Mouse (Mus musculus) intestine, embryonic 16.5 days (tissue): Measurements from ENCODE around the gene Flad1. TPM values are rescaled to one million over a fixed set of nuclear protein-coding genes. Genes with fewer than 3 reads are reported as not detected.

Experiments used
- ATAC-seq: fragments of 200-750 bp; cut with Nextera tagmentation; 2 replicates; pipeline ENCODE4 v1.8.0; 2017; ENCODE audit warnings: moderate TSS enrichment, moderate library complexity
- H3K27ac ChIP-seq: fragments of 300-500 bp; sonication (generic); 2 replicates; pipeline ENCODE4 v1.5.1; 2014; ENCODE audit warnings: mild to moderate bottlenecking, low read length
- H3K27me3 ChIP-seq: fragments of 300-500 bp; sonication (generic); replicated peaks from 2 replicates; pipeline ENCODE4 v1.6.1; 2014; ENCODE audit warnings: low read length, control low read depth, mixed read lengths; ENCODE audit not compliant: control insufficient read depth, insufficient read depth
- H3K36me3 ChIP-seq: fragments of 300-500 bp; sonication (generic); 2 replicates; pipeline ENCODE4 v1.6.1; 2014; ENCODE audit warnings: low read length, control low read depth; ENCODE audit not compliant: control insufficient read depth, insufficient read depth
- H3K4me1 ChIP-seq: fragments of 300-500 bp; sonication (generic); 2 replicates; pipeline ENCODE4 v1.6.1; 2014; ENCODE audit warnings: low read length, control low read depth, mixed read lengths; ENCODE audit not compliant: control insufficient read depth, insufficient read depth
- H3K4me2 ChIP-seq: fragments of 300-500 bp; sonication (generic); 2 replicates; pipeline ENCODE4 v1.6.1; 2014; ENCODE audit warnings: low read depth, low read length, control low read depth
- H3K4me3 ChIP-seq: fragments of 300-500 bp; sonication (generic); 2 replicates; pipeline ENCODE4 v1.5.1; 2014; ENCODE audit warnings: mild to moderate bottlenecking, low read length
- H3K9ac ChIP-seq: fragments of 300-500 bp; sonication (generic); 2 replicates; pipeline ENCODE4 v1.6.1; 2014; ENCODE audit warnings: low read depth, low read length
- H3K9me3 ChIP-seq: fragments of 300-500 bp; sonication (generic); 2 replicates; pipeline ENCODE4 v1.6.1; 2016; ENCODE audit warnings: low read length, control low read depth; ENCODE audit not compliant: control insufficient read depth
- WGBS: fragments of 180-500 bp; shearing (Covaris S2); extraction: QIAGEN DNeasy Blood & Tissue Kit; methylation state at CpG from one replicate; pipeline ENCODE4 v1.1.7; 2014; 5-methylcytosine and 5-hydroxymethylcytosine counted together
- polyA plus RNA-seq: library from polyadenylated mRNA; unstranded; fragments of >200 nt; fragmentation: Nextera tagmentation; extraction: Ambion mirVana; gene quantifications from 2 replicates; pipeline ENCODE4 v1.2.1, GENCODE M21; 2015

Flad1 gene
- polyA plus RNA-seq, 1 experiment from 2014 or later: 44.5 TPM

DNA sequence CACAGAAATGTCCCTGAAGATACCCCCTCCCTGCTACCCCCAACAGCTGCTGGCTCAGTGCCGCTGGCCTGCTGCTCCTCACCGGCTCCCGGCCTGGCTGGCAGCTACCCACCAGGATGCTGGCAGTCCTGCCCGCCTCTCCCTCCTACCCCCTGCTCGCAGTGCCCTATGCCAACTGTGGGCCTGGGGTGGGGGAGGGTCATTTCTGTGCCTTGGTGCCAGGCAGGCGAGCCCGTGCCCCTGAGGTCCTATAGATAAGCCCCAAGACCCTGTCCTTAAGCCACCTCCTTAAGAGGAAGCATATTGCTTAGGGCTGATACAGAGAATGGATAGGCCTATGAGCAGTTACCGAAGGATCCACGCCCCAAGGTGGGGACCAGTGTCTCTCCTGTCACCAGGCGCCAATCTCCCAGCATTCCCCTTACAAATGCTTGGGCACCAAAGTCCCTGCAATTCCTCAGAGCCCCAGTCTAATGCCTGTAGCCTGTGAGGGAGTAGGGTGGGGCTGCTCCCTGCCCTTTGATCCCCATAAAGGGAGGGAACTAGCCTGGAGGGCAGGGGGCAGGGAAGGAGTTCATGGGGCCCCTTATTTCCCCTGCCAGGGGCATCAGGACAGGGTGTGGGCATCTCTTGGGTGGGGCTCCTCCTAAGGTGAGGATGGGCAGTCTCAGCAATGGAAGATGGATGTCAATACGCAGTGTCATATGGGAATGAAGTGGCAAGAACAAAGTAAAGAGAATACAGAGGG, 23.4 kb downstream of the Flad1 start:
- Histone ChIP-seq H3K36me3 (0 out of 2 replicates have a peak, but pooled peaks cover 2% of the 10 kb centered on the region), H3K27me3 (no peaks in the 10 kb centered on the region), H3K9me3 (no peaks in the 10 kb centered on the region), H3K4me2 (peak overlapping the region; percentile 59), H3K27ac (peak overlapping the region; percentile 99), H3K4me1 (peaks cover 61% of the 10 kb centered on the region), H3K4me3 (peak overlapping the region; percentile 38), H3K9ac (peak overlapping the region; percentile 57; the same call in 1 of the 2 replicates)
- peak; percentile 85 for ATAC-seq
- WGBS: 49% methylated on average over 11 of the region's 11 CpGs

DNA sequence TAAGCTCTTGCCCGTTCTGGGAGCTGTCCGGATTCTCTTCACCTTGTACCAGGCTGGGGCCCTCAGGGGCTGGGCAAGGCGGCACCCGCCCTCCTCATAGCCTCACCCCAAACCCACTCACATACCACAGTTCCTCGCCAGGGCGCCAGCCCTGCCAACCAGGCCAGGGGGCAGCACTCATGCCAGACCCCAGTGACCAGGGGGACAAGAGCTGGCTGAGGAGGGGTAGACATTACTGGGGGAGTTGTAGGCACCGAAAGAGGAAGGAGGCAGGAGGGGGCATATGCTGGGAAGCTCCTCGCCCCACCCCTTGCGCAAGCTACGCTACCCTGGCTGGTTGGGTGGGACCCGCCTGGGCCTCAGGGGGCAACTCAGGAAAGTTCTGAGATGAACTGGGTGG, 24.0 kb downstream of the Flad1 start:
- Histone ChIP-seq H3K4me3 (peak overlapping the region; percentile 38), H3K27ac (peak overlapping the region; percentile 90), H3K9me3 (no peaks in the 10 kb centered on the region), H3K36me3 (0 out of 2 replicates have a peak, but pooled peaks cover 2% of the 10 kb centered on the region), H3K9ac (peak overlapping the region; percentile 57), H3K27me3 (no peaks in the 10 kb centered on the region), H3K4me2 (peak overlapping the region; percentile 59), H3K4me1 (peaks cover 61% of the 10 kb centered on the region)
- ATAC-seq: no peak
- WGBS: 67% methylated on average over 11 of the region's 11 CpGs

DNA sequence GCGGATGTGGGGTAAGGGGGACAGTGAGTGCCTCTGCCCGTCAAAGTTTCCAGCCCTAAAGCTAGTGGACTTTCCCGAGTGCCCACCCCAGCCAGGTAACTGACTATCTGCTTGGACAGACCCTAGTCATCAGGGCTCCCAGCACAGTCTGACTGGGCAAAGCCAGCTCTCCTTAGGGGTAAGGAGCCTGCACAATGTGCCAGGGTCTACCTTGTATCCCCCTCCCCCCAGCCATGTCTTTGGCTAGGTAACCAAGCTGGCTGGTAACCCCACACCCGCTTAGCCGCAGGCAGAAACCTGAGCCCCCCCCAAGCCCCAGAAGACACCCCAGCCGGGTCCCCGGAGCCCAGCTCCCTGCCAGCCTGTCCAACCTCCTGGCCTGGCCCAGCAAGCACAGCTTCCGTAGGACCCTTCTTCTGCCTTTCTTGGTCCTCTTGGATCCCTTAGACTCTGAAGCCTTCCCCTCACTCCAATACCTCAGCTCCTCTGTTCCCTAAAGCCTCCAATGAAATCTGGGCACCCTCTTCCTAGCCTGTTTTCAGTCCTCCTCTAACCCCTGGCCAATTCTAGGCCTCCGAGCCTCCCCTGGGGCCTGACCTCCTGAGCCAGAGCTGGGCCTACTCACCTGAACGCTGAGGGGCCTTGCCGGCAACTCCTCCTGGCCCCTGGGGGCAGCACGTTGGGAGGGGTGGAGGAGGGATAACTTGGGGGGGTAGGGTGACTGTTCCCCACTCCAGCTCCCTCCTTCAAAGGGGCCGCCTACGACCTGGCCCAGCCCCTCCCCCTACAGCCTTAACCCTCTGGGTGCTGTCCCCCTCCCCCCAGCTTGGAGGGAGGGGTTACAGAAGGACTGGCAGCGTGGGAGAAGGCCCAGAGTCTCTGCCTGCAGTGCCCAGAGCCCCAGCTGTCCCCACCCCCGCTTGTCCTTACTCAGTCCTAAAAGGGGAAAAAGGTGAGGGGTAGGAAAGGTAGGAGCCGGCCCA, 24.9 kb downstream of the Flad1 start:
- 0 out of 2 replicates have a peak, but pooled peaks cover 2% of the 10 kb centered on the region for H3K36me3 ChIP-seq
- no peak for ATAC-seq
- peak overlapping the region; percentile 59 for H3K4me2 ChIP-seq
- peaks cover 61% of the 10 kb centered on the region for H3K4me1 ChIP-seq
- WGBS: 54% methylated on average over 17 of the region's 17 CpGs
- H3K4me3 ChIP-seq: peak overlapping the region; percentile 38
- no peaks in the 10 kb centered on the region for H3K27me3 ChIP-seq
- no peaks in the 10 kb centered on the region for H3K9me3 ChIP-seq
- peak overlapping the region; percentile 90 for H3K27ac ChIP-seq
- H3K9ac ChIP-seq: peak overlapping the region; percentile 57

DNA sequence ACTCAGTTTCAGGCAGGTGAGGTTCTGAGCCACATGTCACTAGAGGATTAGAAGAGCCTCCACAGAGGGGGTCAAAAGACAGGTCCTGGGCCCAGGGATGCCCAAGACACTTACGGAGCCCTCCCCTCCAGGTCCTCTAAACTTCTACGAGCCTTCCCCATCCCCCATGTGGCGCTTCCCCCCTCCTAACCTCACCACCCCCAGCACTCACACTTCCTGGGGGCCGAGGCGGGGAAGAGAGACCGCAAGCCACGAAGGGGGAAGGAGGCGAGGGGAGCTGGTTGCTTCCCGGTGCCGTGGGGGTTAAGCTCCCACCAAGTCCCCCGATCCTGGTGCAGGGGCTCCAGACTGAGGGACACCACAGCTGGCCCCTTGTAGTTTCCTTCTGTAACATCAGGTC, 26.2 kb downstream of the Flad1 start:
- no peaks in the 10 kb centered on the region for H3K9me3 ChIP-seq
- no peaks in the 10 kb centered on the region for H3K27me3 ChIP-seq
- H3K4me2 ChIP-seq: no peak overlapping the region
- peaks cover 4% of the 10 kb centered on the region; the same call in 1 of the 2 replicates for H3K36me3 ChIP-seq
- H3K9ac ChIP-seq: peak overlapping the region; percentile 42; the same call in 1 of the 2 replicates
- H3K4me3 ChIP-seq: no peak overlapping the region
- no peak for ATAC-seq
- 57% methylated on average over 11 of the region's 11 CpGs for WGBS
- H3K4me1 ChIP-seq: peaks cover 49% of the 10 kb centered on the region
- no peak overlapping the region for H3K27ac ChIP-seq

DNA sequence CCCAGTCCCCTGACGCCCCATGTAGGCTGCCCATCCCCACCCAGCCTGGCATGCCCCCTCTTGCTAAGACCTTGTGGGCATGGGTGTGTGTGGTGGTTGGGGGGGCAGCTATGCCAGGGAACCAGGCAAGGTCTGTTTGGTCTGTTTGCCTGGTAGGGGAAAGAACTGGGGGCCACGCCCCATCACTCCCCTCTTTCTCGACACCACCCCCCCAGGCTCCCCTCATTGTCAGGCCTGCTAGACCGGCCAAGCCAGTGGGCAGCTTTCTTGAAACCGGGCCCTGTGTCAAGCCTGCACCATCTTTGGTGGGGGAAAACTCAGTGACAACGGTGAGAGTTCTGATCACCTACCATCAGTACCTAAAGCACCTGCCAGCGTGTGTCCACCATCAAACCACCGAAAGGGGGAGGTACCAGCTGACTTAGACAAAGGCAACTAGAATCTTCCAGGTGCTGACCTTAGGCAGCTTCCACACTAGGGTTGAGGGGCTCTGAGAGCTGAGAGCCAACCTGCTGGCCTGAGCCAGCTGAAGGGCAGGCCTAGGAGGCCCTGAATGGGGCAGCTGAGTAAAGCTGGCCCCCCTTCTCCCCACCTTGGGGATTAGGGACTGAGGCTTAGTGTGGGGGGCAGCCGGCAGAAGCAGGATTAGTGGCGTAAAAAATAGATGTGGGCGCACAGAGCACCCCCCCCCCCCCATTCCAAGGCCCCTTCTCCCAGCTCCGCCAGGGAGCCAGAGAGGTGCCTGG, 27.2 kb downstream of the Flad1 start:
- Histone ChIP-seq H3K9ac (0 out of 2 replicates have a peak overlapping the region, but pooled peaks have one; percentile 22), H3K27ac (no peak overlapping the region; the same call in 1 of the 2 replicates), H3K9me3 (no peaks in the 10 kb centered on the region), H3K36me3 (peaks cover 4% of the 10 kb centered on the region; the same call in 1 of the 2 replicates), H3K4me1 (peaks cover 41% of the 10 kb centered on the region), H3K4me2 (no peak overlapping the region), H3K27me3 (no peaks in the 10 kb centered on the region), H3K4me3 (no peak overlapping the region)
- no peak for ATAC-seq
- 70% methylated on average over 12 of the region's 12 CpGs for WGBS

DNA sequence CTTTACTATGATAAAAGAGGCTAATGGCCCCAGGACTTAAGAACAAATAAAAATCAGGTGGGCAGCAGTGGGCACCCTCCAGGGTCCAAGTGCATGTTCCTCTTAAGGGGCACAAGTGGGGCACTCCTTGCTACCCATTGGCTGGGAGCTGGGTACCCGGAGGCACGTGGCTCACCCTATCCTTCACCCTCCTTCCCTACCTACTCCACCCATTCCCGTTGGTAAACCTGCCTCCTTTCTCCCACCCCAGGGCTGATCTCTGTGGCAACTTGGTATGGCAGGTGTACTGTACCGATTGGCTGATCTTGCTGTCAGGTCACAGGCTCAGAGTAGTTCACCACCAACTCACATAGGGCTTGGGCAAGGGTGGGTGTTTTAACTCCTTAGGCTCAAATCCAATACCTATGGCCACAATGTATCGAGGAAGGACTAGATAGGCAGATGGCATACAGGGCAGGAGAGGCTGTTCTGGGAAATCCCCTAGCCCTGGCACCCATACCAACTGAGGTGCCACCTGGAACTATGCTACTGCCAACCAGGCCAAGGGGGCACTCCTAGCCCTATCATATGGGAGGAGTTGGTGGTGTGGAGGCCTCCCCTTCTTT, 27.9 kb downstream of the Flad1 start:
- Histone ChIP-seq H3K9ac (no peak overlapping the region), H3K27ac (no peak overlapping the region), H3K4me2 (no peak overlapping the region), H3K4me3 (no peak overlapping the region), H3K27me3 (no peaks in the 10 kb centered on the region), H3K36me3 (peaks cover 4% of the 10 kb centered on the region; the same call in 1 of the 2 replicates), H3K4me1 (peaks cover 41% of the 10 kb centered on the region), H3K9me3 (no peaks in the 10 kb centered on the region)
- 76% methylated on average over 5 of the region's 5 CpGs for WGBS
- no peak for ATAC-seq

DNA sequence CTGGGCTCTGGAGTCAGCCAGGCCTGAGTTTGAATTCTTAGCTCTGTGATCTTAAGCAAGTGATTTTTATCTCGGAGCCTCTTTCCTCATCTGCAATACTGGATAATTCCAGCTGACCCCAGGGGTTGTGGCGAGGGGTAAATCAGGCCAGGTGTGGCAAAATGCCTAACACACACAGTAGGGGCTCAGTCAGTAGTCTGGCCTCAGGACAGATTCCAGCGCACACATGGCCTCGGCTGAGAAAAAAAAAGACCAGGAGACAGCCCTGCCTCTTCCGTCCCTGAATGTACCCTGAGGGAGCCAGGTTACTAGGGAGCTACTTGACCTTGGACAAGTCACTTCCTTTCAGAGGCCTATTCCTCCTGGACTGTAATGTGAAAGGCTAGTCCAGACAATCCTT, 28.7 kb downstream of the Flad1 start:
- H3K9ac ChIP-seq: no peak overlapping the region
- no peaks in the 10 kb centered on the region for H3K27me3 ChIP-seq
- no peak overlapping the region for H3K4me3 ChIP-seq
- H3K4me2 ChIP-seq: no peak overlapping the region
- ATAC-seq: no peak
- 74% methylated on average over 5 of the region's 5 CpGs for WGBS
- H3K27ac ChIP-seq: no peak overlapping the region
- H3K36me3 ChIP-seq: peaks cover 4% of the 10 kb centered on the region; the same call in 1 of the 2 replicates
- peaks cover 49% of the 10 kb centered on the region for H3K4me1 ChIP-seq
- H3K9me3 ChIP-seq: no peaks in the 10 kb centered on the region

DNA sequence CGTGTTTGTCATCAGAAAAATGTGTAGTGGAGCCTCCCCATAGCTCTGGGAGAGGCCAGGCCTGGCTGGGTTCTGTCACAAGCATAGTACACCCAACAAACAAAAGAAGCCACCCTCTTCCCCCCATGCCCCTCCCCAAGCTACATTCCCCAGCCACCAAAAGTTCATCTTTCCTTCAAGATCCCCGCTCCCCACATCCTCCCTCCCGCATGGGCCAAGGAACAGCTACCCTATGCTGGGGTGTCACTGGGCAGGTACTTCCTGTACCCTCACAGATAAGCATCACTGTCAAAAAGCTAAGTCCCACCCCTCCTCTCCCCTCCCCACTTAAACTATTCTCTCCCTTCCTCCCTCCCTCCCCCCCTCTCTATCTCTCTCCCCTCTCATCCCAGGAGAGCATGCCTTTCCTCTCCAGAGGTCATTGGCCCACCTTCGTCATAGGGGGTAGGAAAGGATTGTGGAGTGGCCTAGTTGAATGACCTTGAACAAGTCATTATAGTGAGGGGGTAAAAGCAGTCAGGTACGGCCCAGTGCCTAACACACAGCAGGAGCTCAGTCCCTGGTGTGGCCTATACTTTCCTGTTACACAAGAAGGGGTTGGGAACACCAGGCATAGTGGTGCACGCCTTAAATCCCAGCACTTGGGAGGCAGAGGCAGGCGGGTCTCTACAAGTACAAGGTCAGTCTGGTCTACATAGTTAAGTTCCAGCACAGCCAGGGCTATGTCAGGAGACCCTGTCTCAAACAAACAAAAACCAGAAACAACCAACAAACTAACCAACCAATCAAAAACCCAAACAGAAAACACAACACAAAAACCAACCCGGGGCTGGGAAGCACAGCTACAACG, 29.4 kb downstream of the Flad1 start:
- Histone ChIP-seq H3K4me1 (peaks cover 49% of the 10 kb centered on the region), H3K27me3 (no peaks in the 10 kb centered on the region), H3K4me2 (no peak overlapping the region), H3K4me3 (no peak overlapping the region), H3K27ac (no peak overlapping the region), H3K36me3 (peaks cover 4% of the 10 kb centered on the region; the same call in 1 of the 2 replicates), H3K9ac (no peak overlapping the region), H3K9me3 (no peaks in the 10 kb centered on the region)
- ATAC-seq: no peak
- 85% methylated on average over 9 of the region's 9 CpGs for WGBS
